Mouse (Mus musculus): ENCODE data around the gene Ak8. TPM values are rescaled to one million over a fixed set of nuclear protein-coding genes. Genes with fewer than 3 reads are reported as not detected.
A peak's percentile ranks its signal among the peaks of the same experiment; 100 is the strongest.

Gene Ak8
- polyA plus RNA-seq, 1 experiment from 2014 or later, result 4.5 TPM

- no peak overlapping the region for H3K4me2 ChIP-seq (ENCODE audit: low read length)
- H3K36me3 ChIP-seq (ENCODE audit: control insufficient read depth, insufficient read depth, low read length), result peaks cover 51% of the 10 kb centered on the region
- no peaks in the 10 kb centered on the region for H3K9me3 ChIP-seq (replicated peaks; ENCODE audit: control insufficient read depth, low read length, poor library complexity, severe bottlenecking)
- H3K27ac ChIP-seq (ENCODE audit: low read length), result no peak overlapping the region
- no peak overlapping the region for H3K9ac ChIP-seq (ENCODE audit: low read depth, low read length)
- ATAC-seq, result no peak
- no peak overlapping the region for H3K4me3 ChIP-seq (ENCODE audit: low read depth, low read length)
- WGBS, result 43% methylated on average over 4 of the region's 4 CpGs
- H3K4me1 ChIP-seq (ENCODE audit: control insufficient read depth, insufficient read depth, low read length), result no peaks in the 10 kb centered on the region
- H3K27me3 ChIP-seq (ENCODE audit: control insufficient read depth, insufficient read depth, low read depth, low read length), result no peaks in the 10 kb centered on the region
Measured at GRCm38 (mm10) chr2:28829265-28829664, 129.3 kb downstream of the Ak8 start.

DNA sequence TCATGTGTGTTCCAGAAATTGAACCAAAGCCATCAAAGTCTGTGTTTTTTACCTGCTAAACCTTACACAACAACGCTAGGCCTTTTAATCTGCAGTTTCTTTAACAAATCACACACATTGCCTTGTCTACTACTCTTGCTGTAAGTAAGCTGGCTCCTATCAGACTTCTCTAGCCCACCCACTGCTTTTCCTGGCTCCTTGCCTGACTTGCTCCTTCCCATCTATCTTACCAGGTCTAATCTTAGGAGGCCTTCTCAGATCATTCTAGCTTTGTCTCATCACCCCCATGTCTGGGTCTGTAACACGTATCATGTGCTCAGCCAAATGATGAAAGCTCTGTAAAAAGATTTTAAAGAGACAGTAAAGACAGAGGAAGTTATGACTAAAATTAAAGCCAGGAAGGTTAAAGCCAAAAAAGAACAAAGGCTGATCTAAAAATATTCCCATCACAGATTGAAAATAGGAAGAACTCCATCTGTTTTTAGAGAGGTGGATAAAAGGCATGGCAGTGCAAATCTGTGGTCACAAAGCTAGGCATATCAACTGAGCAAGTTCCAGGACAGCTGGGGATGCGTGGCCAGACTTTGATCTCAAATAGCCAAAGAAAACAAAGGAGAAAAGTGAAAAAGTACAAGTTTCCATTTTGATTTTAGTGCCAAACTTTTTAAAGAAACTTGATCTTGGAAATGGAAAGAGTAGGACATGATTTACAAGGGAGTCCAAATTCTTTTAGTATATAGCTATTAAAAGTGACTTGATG lies 136.4 kb downstream of the Ak8 start:
- no peak overlapping the region for H3K9ac ChIP-seq (ENCODE audit: low read depth, low read length)
- peaks cover 28% of the 10 kb centered on the region for H3K4me1 ChIP-seq (ENCODE audit: control insufficient read depth, insufficient read depth, low read length)
- no peak overlapping the region for H3K27ac ChIP-seq (ENCODE audit: low read length)
- no peak overlapping the region for H3K4me2 ChIP-seq (ENCODE audit: low read length)
- ATAC-seq, result no peak
- no peaks in the 10 kb centered on the region for H3K27me3 ChIP-seq (ENCODE audit: control insufficient read depth, insufficient read depth, low read depth, low read length)
- peaks cover 24% of the 10 kb centered on the region for H3K36me3 ChIP-seq (ENCODE audit: control insufficient read depth, insufficient read depth, low read length)
- WGBS, result 79% methylated on average over 3 of the region's 3 CpGs
- H3K9me3 ChIP-seq (replicated peaks; ENCODE audit: control insufficient read depth, low read length, poor library complexity, severe bottlenecking), result no peaks in the 10 kb centered on the region
- H3K4me3 ChIP-seq (ENCODE audit: low read depth, low read length), result no peak overlapping the region

GRCm38 (mm10) chr2:28839501-28840221 lies 139.7 kb downstream of the Ak8 start:
- H3K27me3 ChIP-seq (ENCODE audit: control insufficient read depth, insufficient read depth, low read depth, low read length), result no peaks in the 10 kb centered on the region
- no peak; the same call in 1 of the 2 replicates for ATAC-seq
- peak overlapping the region; percentile 90 for H3K27ac ChIP-seq (ENCODE audit: low read length)
- H3K4me3 ChIP-seq (ENCODE audit: low read depth, low read length), result peak overlapping the region; percentile 99
- H3K4me2 ChIP-seq (ENCODE audit: low read length), result peak overlapping the region; percentile 98
- WGBS, result under 1% methylated on average over 44 of the region's 53 CpGs
- peaks cover 5% of the 10 kb centered on the region; the same call in 1 of the 2 replicates for H3K36me3 ChIP-seq (ENCODE audit: control insufficient read depth, insufficient read depth, low read length)
- H3K4me1 ChIP-seq (ENCODE audit: control insufficient read depth, insufficient read depth, low read length), result peaks cover 47% of the 10 kb centered on the region
- peak overlapping the region; percentile 89 for H3K9ac ChIP-seq (ENCODE audit: low read depth, low read length)
- no peaks in the 10 kb centered on the region for H3K9me3 ChIP-seq (replicated peaks; ENCODE audit: control insufficient read depth, low read length, poor library complexity, severe bottlenecking)

DNA sequence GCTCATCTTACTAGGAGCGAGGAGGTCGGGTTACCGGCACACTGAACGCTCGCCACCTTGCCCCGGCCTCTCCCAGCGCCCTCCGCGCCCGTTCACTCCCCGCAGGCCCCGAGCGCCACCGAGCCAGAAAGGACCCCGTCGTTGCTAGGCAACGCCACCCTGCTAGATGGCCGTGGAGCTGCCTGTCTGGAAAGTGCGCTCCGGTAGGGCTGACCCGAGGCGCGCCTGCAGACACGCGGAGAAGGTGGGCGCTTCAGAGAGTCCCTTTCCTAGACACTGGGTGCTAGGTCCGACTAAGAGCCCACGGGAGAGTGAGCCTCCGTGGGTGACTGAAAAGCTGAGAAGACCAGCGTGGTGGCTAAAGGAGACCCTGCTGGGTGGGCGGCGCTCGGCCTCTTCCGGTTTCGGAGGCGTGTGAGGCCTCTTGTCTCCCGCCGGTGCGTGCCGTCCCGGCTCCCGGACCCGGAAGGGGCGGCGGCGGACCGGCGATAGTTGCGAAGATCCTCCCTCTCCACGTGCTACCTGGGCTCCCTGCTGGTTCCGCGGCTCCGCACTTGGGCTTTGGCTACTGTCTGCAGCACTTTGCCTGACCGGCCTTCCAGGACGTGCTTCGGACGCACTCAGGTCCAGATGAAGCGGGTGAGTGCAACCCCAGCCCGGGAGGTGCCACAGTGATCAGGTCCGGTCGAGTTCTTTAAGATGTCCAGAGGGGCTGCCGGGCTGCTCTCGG lies 140.4 kb downstream of the Ak8 start, which contains the start of the genes Gtf3c4 and Ddx31:
TSS of gene Gtf3c4 (minus strand) at position 139 of the 730 bp plus-strand sequence.
TSS of gene Ddx31 (plus strand) at position 185 of the 730 bp plus-strand sequence.
- Histone ChIP-seq H3K4me1 (ENCODE audit: control insufficient read depth, insufficient read depth, low read length) (peaks cover 47% of the 10 kb centered on the region), H3K36me3 (ENCODE audit: control insufficient read depth, insufficient read depth, low read length) (no peaks in the 10 kb centered on the region), H3K27ac (ENCODE audit: low read length) (peak within 1 kb of the TSS; percentile 90), H3K27me3 (ENCODE audit: control insufficient read depth, insufficient read depth, low read depth, low read length) (no peaks in the 10 kb centered on the region), H3K4me2 (ENCODE audit: low read length) (peak within 1 kb of the TSS; percentile 98), H3K9ac (ENCODE audit: low read depth, low read length) (peak within 1 kb of the TSS; percentile 89), H3K4me3 (ENCODE audit: low read depth, low read length) (peak within 1 kb of the TSS; percentile 99), H3K9me3 (replicated peaks; ENCODE audit: control insufficient read depth, low read length, poor library complexity, severe bottlenecking) (no peaks in the 10 kb centered on the region)
- WGBS, result under 1% methylated on average over 63 of the region's 63 CpGs
- ATAC-seq, result peak; percentile 96

DNA sequence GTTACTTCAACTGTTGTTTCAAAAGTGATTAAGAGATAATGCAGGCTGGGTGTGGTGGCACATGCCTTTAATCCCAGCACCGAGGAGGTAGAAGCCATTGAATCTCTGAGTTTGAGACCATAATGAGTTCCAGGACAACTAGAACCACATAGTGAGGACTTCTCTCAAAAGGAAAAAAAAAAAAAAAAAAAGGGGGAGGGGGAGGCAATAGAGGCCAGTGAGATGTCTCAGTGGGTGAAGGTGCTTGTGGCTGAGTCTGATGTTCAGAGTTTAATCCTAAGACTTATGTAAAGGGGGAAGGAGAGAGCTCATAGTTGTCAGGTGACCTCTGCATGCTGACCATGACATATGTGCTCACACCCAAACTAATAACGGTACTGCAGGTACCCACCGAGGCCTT lies 142.1 kb downstream of the Ak8 start:
- H3K4me2 ChIP-seq (ENCODE audit: low read length), result peak overlapping the region; percentile 98
- H3K4me3 ChIP-seq (ENCODE audit: low read depth, low read length), result peak overlapping the region; percentile 99; the same call in 1 of the 2 replicates
- no peaks in the 10 kb centered on the region for H3K27me3 ChIP-seq (ENCODE audit: control insufficient read depth, insufficient read depth, low read depth, low read length)
- 77% methylated on average over 3 of the region's 3 CpGs for WGBS
- no peak overlapping the region for H3K9ac ChIP-seq (ENCODE audit: low read depth, low read length)
- ATAC-seq, result no peak
- no peaks in the 10 kb centered on the region for H3K9me3 ChIP-seq (replicated peaks; ENCODE audit: control insufficient read depth, low read length, poor library complexity, severe bottlenecking)
- H3K36me3 ChIP-seq (ENCODE audit: control insufficient read depth, insufficient read depth, low read length), result peaks cover 5% of the 10 kb centered on the region
- H3K27ac ChIP-seq (ENCODE audit: low read length), result no peak overlapping the region
- H3K4me1 ChIP-seq (ENCODE audit: control insufficient read depth, insufficient read depth, low read length), result peaks cover 41% of the 10 kb centered on the region

DNA sequence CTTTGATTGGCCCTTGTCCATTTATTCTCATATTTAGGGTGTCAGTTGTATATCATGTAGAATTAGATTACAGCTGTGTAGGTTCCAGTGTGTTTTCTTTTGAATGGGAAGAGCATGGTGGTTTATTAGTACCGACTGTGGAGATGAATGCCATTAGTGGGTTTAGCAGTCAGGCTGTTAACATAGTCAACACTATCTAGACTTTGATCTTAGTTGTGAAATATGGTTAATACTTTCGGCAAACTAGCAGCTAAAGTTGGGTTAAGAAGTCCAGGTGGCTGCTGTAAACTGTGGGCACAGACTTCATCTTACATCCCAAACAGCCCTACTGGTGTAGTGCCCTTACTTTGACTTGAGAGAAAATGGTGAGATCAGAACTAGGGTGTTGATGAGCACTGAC lies 148.9 kb downstream of the Ak8 start:
- H3K36me3 ChIP-seq (ENCODE audit: control insufficient read depth, insufficient read depth, low read length), result peaks cover 14% of the 10 kb centered on the region
- H3K4me2 ChIP-seq (ENCODE audit: low read length), result no peak overlapping the region
- H3K27ac ChIP-seq (ENCODE audit: low read length), result no peak overlapping the region
- H3K9me3 ChIP-seq (replicated peaks; ENCODE audit: control insufficient read depth, low read length, poor library complexity, severe bottlenecking), result no peaks in the 10 kb centered on the region
- no peaks in the 10 kb centered on the region for H3K4me1 ChIP-seq (ENCODE audit: control insufficient read depth, insufficient read depth, low read length)
- ATAC-seq, result no peak
- no peaks in the 10 kb centered on the region for H3K27me3 ChIP-seq (ENCODE audit: control insufficient read depth, insufficient read depth, low read depth, low read length)
- 92% methylated on average over 2 of the region's 2 CpGs for WGBS
- no peak overlapping the region for H3K9ac ChIP-seq (ENCODE audit: low read depth, low read length)
- no peak overlapping the region for H3K4me3 ChIP-seq (ENCODE audit: low read depth, low read length)

GRCm38 (mm10) chr2:28852594-28852993 lies 152.6 kb downstream of the Ak8 start:
- 91% methylated on average over 3 of the region's 3 CpGs for WGBS
- H3K9ac ChIP-seq (ENCODE audit: low read depth, low read length), result no peak overlapping the region
- H3K4me3 ChIP-seq (ENCODE audit: low read depth, low read length), result no peak overlapping the region
- no peaks in the 10 kb centered on the region for H3K9me3 ChIP-seq (replicated peaks; ENCODE audit: control insufficient read depth, low read length, poor library complexity, severe bottlenecking)
- peaks cover 9% of the 10 kb centered on the region; the same call in 1 of the 2 replicates for H3K36me3 ChIP-seq (ENCODE audit: control insufficient read depth, insufficient read depth, low read length)
- no peak overlapping the region for H3K4me2 ChIP-seq (ENCODE audit: low read length)
- no peaks in the 10 kb centered on the region for H3K4me1 ChIP-seq (ENCODE audit: control insufficient read depth, insufficient read depth, low read length)
- H3K27me3 ChIP-seq (ENCODE audit: control insufficient read depth, insufficient read depth, low read depth, low read length), result no peaks in the 10 kb centered on the region
- no peak for ATAC-seq
- H3K27ac ChIP-seq (ENCODE audit: low read length), result no peak overlapping the region

- H3K4me3 ChIP-seq (ENCODE audit: low read depth, low read length), result no peak overlapping the region
- no peaks in the 10 kb centered on the region for H3K9me3 ChIP-seq (replicated peaks; ENCODE audit: control insufficient read depth, low read length, poor library complexity, severe bottlenecking)
- 94% methylated on average over 2 of the region's 2 CpGs for WGBS
- peaks cover 13% of the 10 kb centered on the region for H3K36me3 ChIP-seq (ENCODE audit: control insufficient read depth, insufficient read depth, low read length)
- no peak overlapping the region for H3K4me2 ChIP-seq (ENCODE audit: low read length)
- ATAC-seq, result no peak
- no peak overlapping the region for H3K9ac ChIP-seq (ENCODE audit: low read depth, low read length)
- H3K27me3 ChIP-seq (ENCODE audit: control insufficient read depth, insufficient read depth, low read depth, low read length), result no peaks in the 10 kb centered on the region
- no peaks in the 10 kb centered on the region for H3K4me1 ChIP-seq (ENCODE audit: control insufficient read depth, insufficient read depth, low read length)
- no peak overlapping the region for H3K27ac ChIP-seq (ENCODE audit: low read length)
Measured at GRCm38 (mm10) chr2:28855773-28856172, 155.8 kb downstream of the Ak8 start.
